Mouse (Mus musculus): ENCODE results near the gene Lrrc14b. TPM values are rescaled to one million over a fixed set of nuclear protein-coding genes. Genes with fewer than 3 reads are reported as not detected.

Gene Lrrc14b
- polyA plus RNA-seq (2014; fragmentation: Illumina TruSeq; extraction: RNeasy Lipid Tissue Mini Kit (QIAGEN cat#74804); ENCODE audit: low read depth, low replicate concordance) = 1.7 TPM

GRCm38 (mm10) chr13:74363859-74364235 lies at the start of gene Lrrc14b:
Gene Lrrc14b (minus strand): TSS chr13:74364005.

DNA sequence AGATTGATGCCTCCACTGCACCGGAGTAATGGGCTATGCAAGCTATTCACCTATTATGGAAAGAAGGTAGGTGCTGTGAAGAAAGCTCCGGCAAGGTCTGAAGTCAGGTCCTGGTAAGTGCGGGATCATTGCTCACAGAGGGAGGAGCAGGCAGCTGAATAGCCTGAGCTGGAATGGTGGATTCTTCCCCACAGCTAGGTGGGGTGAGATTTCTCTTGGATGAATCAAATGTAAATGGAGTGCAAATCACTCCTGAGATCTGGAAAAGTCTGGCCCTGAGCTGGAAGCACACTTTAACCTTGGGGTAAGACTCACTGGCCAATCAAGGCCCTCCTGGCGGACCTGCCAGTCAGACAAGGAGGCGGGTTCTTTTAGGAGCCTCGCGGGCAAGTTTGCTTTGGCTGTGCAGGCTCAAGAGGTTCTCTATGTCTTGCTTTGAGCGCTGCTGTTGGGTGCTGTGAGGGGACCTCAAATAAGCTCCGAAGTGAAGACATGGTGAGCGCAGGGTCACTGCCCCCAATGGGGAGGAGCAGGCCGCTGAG lies 35.6 kb upstream of the Lrrc14b start, which contains the start of gene Ftl1-ps1:
Gene Ftl1-ps1, plus strand, starts transcription at position 397 of the 542 bp plus-strand sequence.

DNA sequence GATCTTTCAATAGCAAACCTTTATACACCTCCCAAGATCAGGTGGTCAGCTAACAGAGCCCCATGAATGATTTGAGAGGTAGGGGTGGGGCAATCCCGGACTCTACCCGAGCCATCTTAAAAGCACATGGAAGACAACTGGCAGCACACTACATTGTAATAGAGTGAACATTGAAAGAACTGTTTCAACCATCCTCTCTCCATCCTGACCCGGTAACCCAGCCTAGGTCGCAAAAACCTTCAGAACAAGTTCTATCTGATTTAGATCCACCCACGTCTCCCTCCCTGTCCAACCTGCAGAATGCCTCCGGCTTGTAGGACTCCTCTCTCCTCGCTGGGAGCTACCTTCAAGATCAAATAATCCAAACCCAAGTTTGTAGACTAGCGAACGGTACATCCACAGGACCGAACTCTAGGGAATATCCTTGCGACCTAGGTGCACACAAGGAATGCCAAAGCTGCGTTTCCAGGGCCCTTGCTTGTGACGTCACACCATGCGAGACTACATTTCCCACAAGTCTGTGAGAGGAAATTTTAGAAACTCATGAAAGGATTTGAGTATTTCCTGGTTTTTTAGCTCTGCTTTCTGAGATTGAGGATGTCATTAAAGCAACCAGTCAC lies 26.7 kb upstream of the Lrrc14b start, which contains the start of gene Zfp72:
Gene Zfp72, minus strand, starts transcription at position 466 of the 620 bp plus-strand sequence.

GRCm38 (mm10) chr13:74349566-74350434 lies 14.0 kb downstream of the Lrrc14b start, which contains the start of the genes Sdha and Ccdc127:
Gene Sdha (minus strand): TSS chr13:74350280.
Gene Ccdc127 (plus strand): TSS chr13:74350309.

DNA sequence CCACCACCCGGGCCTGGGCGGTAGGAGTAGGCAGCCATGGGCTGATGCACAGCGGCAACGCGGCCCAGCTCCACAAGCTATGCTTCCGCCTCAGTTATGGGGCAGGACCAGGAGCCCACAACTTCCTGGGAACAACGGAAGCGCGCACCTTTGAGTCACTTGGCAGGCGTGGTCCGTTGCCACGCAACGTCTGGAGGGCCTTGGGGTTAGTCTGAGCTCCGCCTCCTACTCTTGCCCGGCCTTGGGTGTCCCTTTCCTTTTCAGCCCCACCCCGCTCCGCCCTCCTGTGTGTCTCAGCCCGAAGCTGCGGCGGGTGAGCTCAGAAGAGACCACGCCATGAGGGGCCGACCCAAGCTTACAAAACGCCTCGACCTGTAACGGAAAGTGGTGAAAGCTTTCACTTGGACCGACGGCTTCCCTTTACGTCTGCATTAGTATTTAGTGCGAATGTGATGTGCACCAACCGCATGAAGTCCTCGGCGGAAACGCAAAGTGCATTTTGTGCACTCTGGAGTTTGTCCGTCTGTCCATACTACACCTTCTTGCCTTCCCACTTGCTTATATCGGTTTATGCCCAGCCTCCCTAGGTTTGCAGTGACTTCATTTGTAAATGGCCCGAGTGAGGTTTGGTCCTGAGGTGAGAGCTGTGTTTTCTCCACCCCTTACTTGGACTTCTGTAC lies 46.5 kb downstream of the Lrrc14b start, which contains the start of gene Pdcd6:
Gene Pdcd6, minus strand, starts transcription at position 411 of the 680 bp plus-strand sequence.

Other genes with a start within 250 kb of the Lrrc14b start
- 59.2 TPM for gene Slc9a3, start 242.5 kb downstream of the Lrrc14b start, polyA plus RNA-seq (2014; fragmentation: Illumina TruSeq; extraction: RNeasy Lipid Tissue Mini Kit (QIAGEN cat#74804); ENCODE audit: low read depth, low replicate concordance)
- gene Exoc3, start 155.3 kb downstream of the Lrrc14b start, polyA plus RNA-seq (2014; fragmentation: Illumina TruSeq; extraction: RNeasy Lipid Tissue Mini Kit (QIAGEN cat#74804); ENCODE audit: low read depth, low replicate concordance) = 34.7 TPM
- gene Ahrr, start 71.7 kb downstream of the Lrrc14b start, polyA plus RNA-seq (2014; fragmentation: Illumina TruSeq; extraction: RNeasy Lipid Tissue Mini Kit (QIAGEN cat#74804); ENCODE audit: low read depth, low replicate concordance) = 0.81 TPM
- 134 TPM for gene Pdcd6, start 46.4 kb downstream of the Lrrc14b start, polyA plus RNA-seq (2014; fragmentation: Illumina TruSeq; extraction: RNeasy Lipid Tissue Mini Kit (QIAGEN cat#74804); ENCODE audit: low read depth, low replicate concordance)
- gene Sdha, start 13.7 kb downstream of the Lrrc14b start, polyA plus RNA-seq (2014; fragmentation: Illumina TruSeq; extraction: RNeasy Lipid Tissue Mini Kit (QIAGEN cat#74804); ENCODE audit: low read depth, low replicate concordance) = 637 TPM
- 17.9 TPM for gene Ccdc127, start 13.7 kb downstream of the Lrrc14b start, polyA plus RNA-seq (2014; fragmentation: Illumina TruSeq; extraction: RNeasy Lipid Tissue Mini Kit (QIAGEN cat#74804); ENCODE audit: low read depth, low replicate concordance)
- gene Zfp72, start 26.8 kb upstream of the Lrrc14b start, polyA plus RNA-seq (2014; fragmentation: Illumina TruSeq; extraction: RNeasy Lipid Tissue Mini Kit (QIAGEN cat#74804); ENCODE audit: low read depth, low replicate concordance) = 21.3 TPM
- gene Ftl1-ps1, start 35.7 kb upstream of the Lrrc14b start, polyA plus RNA-seq (2014; fragmentation: Illumina TruSeq; extraction: RNeasy Lipid Tissue Mini Kit (QIAGEN cat#74804); ENCODE audit: low read depth, low replicate concordance) = 8.0 TPM
- 47.8 TPM for gene Zfp825, start 130.0 kb upstream of the Lrrc14b start, polyA plus RNA-seq (2014; fragmentation: Illumina TruSeq; extraction: RNeasy Lipid Tissue Mini Kit (QIAGEN cat#74804); ENCODE audit: low read depth, low replicate concordance)

Data from kidney, adult 10 weeks (tissue).